Mouse (Mus musculus) embryonic fibroblast, embryonic 13.5 days (primary cell): Measurements from ENCODE around the gene Agk.

ENCODE experiments used
- CTCF ChIP-seq: IDR thresholded peaks from 2 replicates; pipeline ENCODE4 v1.5.1; 2011; ENCODE audit warnings: mild to moderate bottlenecking, control low read depth, low read length, moderate library complexity, borderline replicate concordance; ENCODE audit not compliant: insufficient read depth
- POLR2A ChIP-seq: IDR thresholded peaks from 2 replicates; pipeline ENCODE4 v1.6.1; 2011; ENCODE audit warnings: low read depth, mild to moderate bottlenecking, control low read depth, low read length, moderate library complexity

DNA sequence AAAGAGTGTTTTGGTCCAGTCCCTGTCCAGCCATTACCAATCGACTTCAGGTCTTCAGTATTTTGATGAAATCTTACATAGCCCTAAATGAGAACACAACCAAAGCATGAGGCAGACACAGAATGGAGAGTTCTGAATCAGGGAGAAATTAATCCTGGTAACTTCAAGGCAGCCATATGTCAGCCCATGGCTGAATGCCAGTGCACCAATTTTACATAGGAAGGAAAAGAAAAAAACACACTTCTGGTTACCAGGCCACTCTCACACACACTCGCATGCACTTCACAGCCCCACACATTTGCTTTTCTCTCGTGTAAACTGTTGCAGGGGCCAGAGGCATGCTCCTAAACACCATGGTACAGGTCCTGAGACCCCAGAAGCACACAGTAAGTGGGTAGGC is 105.9 kb downstream of the Agk start:
- TF ChIP-seq CTCF (no peak), POLR2A (no peak)
